Mouse (Mus musculus): ENCODE measurements at regions not wholly inside any gene's neighbourhood (a gene's known extent, or its start where the extent isn't known, plus 50 kb on each side); places are given as distances from the start of the nearest gene placed in this dataset.
A peak's percentile ranks its signal among the peaks of the same experiment; 100 is the strongest.

GRCm38 (mm10) chr13:48106946-48107345 is 154.1 kb upstream of the Id4 start:
- H3K4me1 ChIP-seq (ENCODE audit: control insufficient read depth, insufficient read depth, low read length), result no peaks in the 10 kb centered on the region
- no peaks in the 10 kb centered on the region for H3K36me3 ChIP-seq (ENCODE audit: control insufficient read depth, insufficient read depth, low read length, poor library complexity, severe bottlenecking)
- no peak overlapping the region for H3K27ac ChIP-seq (ENCODE audit: insufficient read depth, low read length)
- H3K9me3 ChIP-seq (replicated peaks; ENCODE audit: control insufficient read depth, insufficient read depth, low read length, poor library complexity, severe bottlenecking), result no peaks in the 10 kb centered on the region
- TF ChIP-seq CTCF (IDR thresholded peaks at IDR 0.05; ENCODE audit: low read depth, low read length) (no peak), EP300 (IDR thresholded peaks at IDR 0.05; ENCODE audit: insufficient read depth, low read depth, low read length) (no peak), POLR2A (IDR thresholded peaks at IDR 0.05; ENCODE audit: insufficient read depth, low read length) (no peak)
- H3K4me3 ChIP-seq (ENCODE audit: low read depth, low read length), result no peak overlapping the region
- H3K27me3 ChIP-seq (ENCODE audit: control insufficient read depth, insufficient read depth, low read length, poor library complexity, severe bottlenecking), result no peaks in the 10 kb centered on the region
- no peak overlapping the region for H3K9ac ChIP-seq (ENCODE audit: low read depth, poor library complexity, severe bottlenecking)

GRCm38 (mm10) chr13:48115890-48116289 is 145.1 kb upstream of the Id4 start:
- H3K9ac ChIP-seq (ENCODE audit: low read depth, poor library complexity, severe bottlenecking), result no peak overlapping the region
- no peak overlapping the region for H3K27ac ChIP-seq (ENCODE audit: insufficient read depth, low read length)
- no peaks in the 10 kb centered on the region for H3K9me3 ChIP-seq (replicated peaks; ENCODE audit: control insufficient read depth, insufficient read depth, low read length, poor library complexity, severe bottlenecking)
- H3K4me3 ChIP-seq (ENCODE audit: low read depth, low read length), result no peak overlapping the region
- H3K36me3 ChIP-seq (ENCODE audit: control insufficient read depth, insufficient read depth, low read length, poor library complexity, severe bottlenecking), result no peaks in the 10 kb centered on the region
- no peaks in the 10 kb centered on the region for H3K4me1 ChIP-seq (ENCODE audit: control insufficient read depth, insufficient read depth, low read length)
- H3K27me3 ChIP-seq (ENCODE audit: control insufficient read depth, insufficient read depth, low read length, poor library complexity, severe bottlenecking), result peaks cover 2% of the 10 kb centered on the region; the same call in 1 of the 2 replicates
- TF ChIP-seq CTCF (IDR thresholded peaks at IDR 0.05; ENCODE audit: low read depth, low read length) (no peak), EP300 (IDR thresholded peaks at IDR 0.05; ENCODE audit: insufficient read depth, low read depth, low read length) (no peak), POLR2A (IDR thresholded peaks at IDR 0.05; ENCODE audit: insufficient read depth, low read length) (no peak)

- Histone ChIP-seq H3K4me1 (ENCODE audit: control insufficient read depth, insufficient read depth, low read length) (peaks cover 4% of the 10 kb centered on the region), H3K36me3 (ENCODE audit: control insufficient read depth, insufficient read depth, low read length, poor library complexity, severe bottlenecking) (no peaks in the 10 kb centered on the region), H3K9ac (ENCODE audit: low read depth, poor library complexity, severe bottlenecking) (no peak overlapping the region), H3K27me3 (ENCODE audit: control insufficient read depth, insufficient read depth, low read length, poor library complexity, severe bottlenecking) (no peaks in the 10 kb centered on the region; the same call in 1 of the 2 replicates), H3K9me3 (replicated peaks; ENCODE audit: control insufficient read depth, insufficient read depth, low read length, poor library complexity, severe bottlenecking) (no peaks in the 10 kb centered on the region), H3K27ac (ENCODE audit: insufficient read depth, low read length) (no peak overlapping the region), H3K4me3 (ENCODE audit: low read depth, low read length) (no peak overlapping the region)
- TF ChIP-seq CTCF (IDR thresholded peaks at IDR 0.05; ENCODE audit: low read depth, low read length) (no peak), EP300 (IDR thresholded peaks at IDR 0.05; ENCODE audit: insufficient read depth, low read depth, low read length) (no peak), POLR2A (IDR thresholded peaks at IDR 0.05; ENCODE audit: insufficient read depth, low read length) (no peak)
Observed at GRCm38 (mm10) chr13:48126582-48126981, 134.4 kb upstream of the Id4 start.

GRCm38 (mm10) chr13:48130724-48131123 is 130.3 kb upstream of the Id4 start:
- H3K4me1 ChIP-seq (ENCODE audit: control insufficient read depth, insufficient read depth, low read length), result peaks cover 4% of the 10 kb centered on the region
- TF ChIP-seq EP300 (IDR thresholded peaks at IDR 0.05; ENCODE audit: insufficient read depth, low read depth, low read length) (peak; percentile 46; the same call in 1 of the 2 replicates), CTCF (IDR thresholded peaks at IDR 0.05; ENCODE audit: low read depth, low read length) (no peak), POLR2A (IDR thresholded peaks at IDR 0.05; ENCODE audit: insufficient read depth, low read length) (no peak)
- H3K4me3 ChIP-seq (ENCODE audit: low read depth, low read length), result 0 out of 2 replicates have a peak overlapping the region, but pooled peaks have one; percentile 7
- H3K9me3 ChIP-seq (replicated peaks; ENCODE audit: control insufficient read depth, insufficient read depth, low read length, poor library complexity, severe bottlenecking), result no peaks in the 10 kb centered on the region
- no peak overlapping the region for H3K9ac ChIP-seq (ENCODE audit: low read depth, poor library complexity, severe bottlenecking)
- no peak overlapping the region for H3K27ac ChIP-seq (ENCODE audit: insufficient read depth, low read length)
- H3K27me3 ChIP-seq (ENCODE audit: control insufficient read depth, insufficient read depth, low read length, poor library complexity, severe bottlenecking), result no peaks in the 10 kb centered on the region; the same call in none of the 2 replicates
- H3K36me3 ChIP-seq (ENCODE audit: control insufficient read depth, insufficient read depth, low read length, poor library complexity, severe bottlenecking), result no peaks in the 10 kb centered on the region

GRCm38 (mm10) chr13:48131681-48132080 is 129.3 kb upstream of the Id4 start:
- Histone ChIP-seq H3K4me1 (ENCODE audit: control insufficient read depth, insufficient read depth, low read length) (peaks cover 3% of the 10 kb centered on the region), H3K27ac (ENCODE audit: insufficient read depth, low read length) (no peak overlapping the region), H3K27me3 (ENCODE audit: control insufficient read depth, insufficient read depth, low read length, poor library complexity, severe bottlenecking) (no peaks in the 10 kb centered on the region; the same call in none of the 2 replicates), H3K36me3 (ENCODE audit: control insufficient read depth, insufficient read depth, low read length, poor library complexity, severe bottlenecking) (no peaks in the 10 kb centered on the region), H3K4me3 (ENCODE audit: low read depth, low read length) (no peak overlapping the region), H3K9me3 (replicated peaks; ENCODE audit: control insufficient read depth, insufficient read depth, low read length, poor library complexity, severe bottlenecking) (no peaks in the 10 kb centered on the region), H3K9ac (ENCODE audit: low read depth, poor library complexity, severe bottlenecking) (no peak overlapping the region)
- TF ChIP-seq POLR2A (IDR thresholded peaks at IDR 0.05; ENCODE audit: insufficient read depth, low read length) (no peak), EP300 (IDR thresholded peaks at IDR 0.05; ENCODE audit: insufficient read depth, low read depth, low read length) (no peak), CTCF (IDR thresholded peaks at IDR 0.05; ENCODE audit: low read depth, low read length) (no peak)

- TF ChIP-seq POLR2A (IDR thresholded peaks at IDR 0.05; ENCODE audit: insufficient read depth, low read length) (no peak), CTCF (IDR thresholded peaks at IDR 0.05; ENCODE audit: low read depth, low read length) (no peak), EP300 (IDR thresholded peaks at IDR 0.05; ENCODE audit: insufficient read depth, low read depth, low read length) (no peak)
- Histone ChIP-seq H3K27me3 (ENCODE audit: control insufficient read depth, insufficient read depth, low read length, poor library complexity, severe bottlenecking) (no peaks in the 10 kb centered on the region), H3K4me1 (ENCODE audit: control insufficient read depth, insufficient read depth, low read length) (no peaks in the 10 kb centered on the region), H3K4me3 (ENCODE audit: low read depth, low read length) (no peak overlapping the region), H3K36me3 (ENCODE audit: control insufficient read depth, insufficient read depth, low read length, poor library complexity, severe bottlenecking) (no peaks in the 10 kb centered on the region), H3K27ac (ENCODE audit: insufficient read depth, low read length) (no peak overlapping the region), H3K9ac (ENCODE audit: low read depth, poor library complexity, severe bottlenecking) (no peak overlapping the region), H3K9me3 (replicated peaks; ENCODE audit: control insufficient read depth, insufficient read depth, low read length, poor library complexity, severe bottlenecking) (no peaks in the 10 kb centered on the region; the same call in 1 of the 2 replicates)
Observed at GRCm38 (mm10) chr13:48145976-48146375, 115.1 kb upstream of the Id4 start.
